ENCODE assay signal across 16 mouse cellular contexts in the genomic region with DNA sequence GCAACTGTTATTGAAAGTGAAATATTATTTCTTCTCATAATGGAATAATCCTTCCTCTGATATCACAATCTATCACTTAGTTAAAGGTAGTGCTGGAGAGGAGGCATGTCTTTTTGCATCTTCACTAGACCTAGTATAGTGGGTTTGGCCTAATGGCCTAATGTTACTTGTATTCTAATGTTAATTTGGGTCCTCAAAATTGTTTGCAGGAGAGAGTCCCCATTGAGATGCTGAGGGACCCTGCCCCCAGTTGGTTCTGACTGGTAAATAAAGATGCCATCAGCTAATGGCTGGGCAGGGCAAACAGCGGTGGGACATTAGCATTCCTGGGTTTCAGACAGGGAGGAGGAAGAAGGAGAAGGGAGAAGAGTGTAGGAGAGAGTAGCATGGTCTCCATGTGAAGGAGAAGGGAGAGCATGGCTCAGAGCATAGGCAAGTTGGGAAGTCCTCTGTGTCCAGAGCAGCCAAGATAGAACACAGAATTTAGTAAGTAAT.
"Had no signal": no experiment of that assay in that cellular context is flagged by ENCODE, and none has a peak within 500 bp of the region (broad histone marks: within the 10 kb centered on the region; RNA-seq: fewer than 3 reads in every experiment).

No protein-coding gene starts in this region.

- H3K4me3 ChIP-seq: neural tube, embryonic 12.5 days; neural tube, embryonic 13.5 days; neural tube, embryonic 15.5 days; stomach, embryonic 15.5 days had no signal

- H3K9ac ChIP-seq: neural tube, embryonic 12.5 days; neural tube, embryonic 13.5 days; neural tube, embryonic 15.5 days; stomach, embryonic 15.5 days had no signal

- H3K27ac ChIP-seq: neural tube, embryonic 12.5 days; neural tube, embryonic 13.5 days; neural tube, embryonic 15.5 days; stomach, embryonic 15.5 days; stomach, postnatal 0 days had no signal

- H3K9me3 ChIP-seq: neural tube, embryonic 12.5 days; neural tube, embryonic 13.5 days; neural tube, embryonic 15.5 days; stomach, embryonic 15.5 days had no signal

- H3K27me3 ChIP-seq: neural tube, embryonic 12.5 days; neural tube, embryonic 13.5 days; neural tube, embryonic 15.5 days; stomach, embryonic 15.5 days had no signal

- H3K4me1 ChIP-seq: neural tube, embryonic 12.5 days; neural tube, embryonic 13.5 days; neural tube, embryonic 15.5 days; stomach, embryonic 15.5 days had no signal

- H3K36me3 ChIP-seq: neural tube, embryonic 12.5 days; neural tube, embryonic 13.5 days; neural tube, embryonic 15.5 days; stomach, embryonic 15.5 days had no signal

- DNase-seq: retina, postnatal 1 day; right cerebral cortex, adult 18-20 months; right cerebral cortex, postnatal 14 days; right cerebral cortex, postnatal 4 days; spleen, adult 18-20 months; thymus, adult 18-20 months; thymus, adult 2 months; thymus, postnatal 14 days; thymus, postnatal 25 days; thymus, postnatal 36 days; thymus, postnatal 4 days had no signal

- H3K4me2 ChIP-seq: neural tube, embryonic 12.5 days; neural tube, embryonic 13.5 days; neural tube, embryonic 15.5 days; stomach, embryonic 15.5 days had no signal
